Mouse (Mus musculus): ENCODE measurements around the gene Kctd13.

Gene Kctd13

GRCm38 (mm10) chr7:126981601-126982000 is 52.9 kb downstream of the Kctd13 start:
- 56% methylated on average over 2 of the region's 2 CpGs for WGBS

GRCm38 (mm10) chr7:126982054-126982453 is 53.4 kb downstream of the Kctd13 start:
- WGBS, result 89% methylated on average over 4 of the region's 4 CpGs

- 60% methylated on average over 7 of the region's 7 CpGs for WGBS
Measured at GRCm38 (mm10) chr7:126983113-126983512, 54.4 kb downstream of the Kctd13 start.

DNA sequence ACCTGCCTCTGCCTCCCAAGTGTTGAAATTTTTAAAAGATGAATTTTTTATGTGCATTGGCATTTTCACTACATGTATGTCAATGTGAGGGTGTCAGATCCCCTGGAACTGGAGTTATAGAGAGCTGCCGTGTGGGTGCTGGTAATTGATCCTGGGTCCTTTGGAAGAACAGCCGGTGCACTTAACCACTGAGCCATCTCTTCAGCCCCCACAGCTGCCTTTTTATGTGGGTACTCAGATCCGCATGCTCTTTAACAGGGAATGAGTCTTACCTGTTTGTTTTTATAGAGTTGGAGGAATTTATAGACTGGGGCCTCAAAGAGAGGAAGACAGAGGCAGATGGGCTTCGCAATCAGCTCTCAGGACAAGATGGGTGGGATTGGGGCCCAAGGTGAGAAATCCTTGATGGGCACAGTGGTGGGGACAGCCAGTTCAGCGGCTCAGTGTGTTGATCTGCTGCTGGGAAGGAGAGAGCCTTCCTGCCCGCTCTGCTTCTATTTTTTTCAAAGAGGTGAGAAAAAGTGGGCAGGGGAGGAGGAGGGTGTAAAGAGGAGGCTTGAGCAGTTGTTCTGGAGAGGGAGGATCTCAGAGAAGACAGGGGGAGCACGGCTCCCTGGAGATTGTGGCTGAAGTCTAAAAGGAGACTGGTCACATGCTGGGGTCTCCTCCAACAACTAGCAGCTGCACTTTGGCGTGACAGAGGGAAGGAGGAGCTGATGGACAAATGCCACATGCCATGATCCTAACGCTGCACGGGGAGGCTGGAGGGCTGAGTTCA is 56.2 kb downstream of the Kctd13 start:
- WGBS, result 36% methylated on average over 10 of the region's 10 CpGs

GRCm38 (mm10) chr7:126986319-126986718 is 57.6 kb downstream of the Kctd13 start:
- WGBS, result 41% methylated on average over 9 of the region's 9 CpGs

- 88% methylated on average over 8 of the region's 8 CpGs for WGBS
Measured at GRCm38 (mm10) chr7:126988816-126989215, 60.1 kb downstream of the Kctd13 start.

All from cerebral cortex, adult 2 months (tissue).